Mouse (Mus musculus): ENCODE measurements around the gene Hsd11b1.

GRCm38 (mm10) chr1:193293039-193293438 is 29.2 kb upstream of the Hsd11b1 start:
- TF ChIP-seq CTCF (IDR thresholded peaks at IDR 0.05) = no peak
- no peak for TF ChIP-seq EP300 (IDR thresholded peaks at IDR 0.05; ENCODE audit: insufficient read depth, low read depth, low read length)

All from heart, adult 2 months (tissue).